Mouse (Mus musculus): ENCODE measurements around the gene AL607142.1. TPM values are rescaled to one million over a fixed set of nuclear protein-coding genes. Genes with fewer than 3 reads are reported as not detected.
A peak's percentile ranks its signal among the peaks of the same experiment; 100 is the strongest.

The AL607142.1 gene
- total RNA-seq, 2 experiments from 2014 or later: not detected

DNA sequence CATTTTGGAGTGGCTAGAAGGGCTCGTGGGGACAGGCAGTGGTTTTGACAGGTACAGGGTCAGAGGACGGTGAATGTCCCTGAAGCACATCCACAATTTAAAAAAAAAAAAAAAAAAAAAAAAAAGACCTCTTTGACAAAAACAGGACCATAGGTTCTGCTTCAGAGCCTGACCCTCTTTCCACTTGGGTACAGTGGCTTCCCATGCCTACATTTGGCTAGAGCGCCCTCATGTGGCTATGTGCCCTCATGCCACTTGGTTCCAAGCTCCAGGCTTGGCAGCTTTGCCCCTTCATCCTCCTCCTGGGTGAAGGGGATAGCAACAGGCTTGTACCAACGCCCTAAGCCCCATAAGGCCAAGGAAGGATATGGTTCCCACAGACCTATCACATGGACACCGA is 39.8 kb downstream of the AL607142.1 start:
- DNase-seq: peak; percentile 42

DNA sequence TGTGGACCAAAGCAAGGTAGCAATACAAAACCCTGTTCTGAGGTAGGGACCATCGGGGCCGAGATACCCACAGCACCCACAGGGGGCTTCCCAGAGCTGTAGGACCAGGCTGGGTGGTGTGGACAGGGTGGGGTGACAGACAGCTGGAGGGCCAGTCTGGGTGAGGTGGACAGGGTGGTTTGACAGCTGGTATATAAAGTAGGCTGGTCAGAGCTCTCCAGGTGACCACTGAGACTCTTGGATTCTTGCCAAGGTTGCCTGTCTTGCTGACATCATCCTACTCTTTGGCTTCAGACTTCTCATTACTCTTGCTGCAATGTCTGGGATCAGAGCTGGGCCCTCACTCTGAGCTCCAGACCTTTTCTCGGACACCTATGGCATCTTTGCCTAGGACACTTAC is 41.6 kb downstream of the AL607142.1 start:
- no peak for DNase-seq

GRCm38 (mm10) chr4:120107787-120108186 is 43.0 kb downstream of the AL607142.1 start:
- DNase-seq: no peak

- DNase-seq: no peak
These were observed 50.7 kb downstream of the AL607142.1 start for GRCm38 (mm10) chr4:120115516-120115915.

- DNase-seq: no peak
These were observed 51.5 kb downstream of the AL607142.1 start for GRCm38 (mm10) chr4:120116312-120116711.

GRCm38 (mm10) chr4:120120276-120120675 is 55.5 kb downstream of the AL607142.1 start:
- no peak for DNase-seq

GRCm38 (mm10) chr4:120124656-120125055 is 59.9 kb downstream of the AL607142.1 start:
- DNase-seq: no peak

DNA sequence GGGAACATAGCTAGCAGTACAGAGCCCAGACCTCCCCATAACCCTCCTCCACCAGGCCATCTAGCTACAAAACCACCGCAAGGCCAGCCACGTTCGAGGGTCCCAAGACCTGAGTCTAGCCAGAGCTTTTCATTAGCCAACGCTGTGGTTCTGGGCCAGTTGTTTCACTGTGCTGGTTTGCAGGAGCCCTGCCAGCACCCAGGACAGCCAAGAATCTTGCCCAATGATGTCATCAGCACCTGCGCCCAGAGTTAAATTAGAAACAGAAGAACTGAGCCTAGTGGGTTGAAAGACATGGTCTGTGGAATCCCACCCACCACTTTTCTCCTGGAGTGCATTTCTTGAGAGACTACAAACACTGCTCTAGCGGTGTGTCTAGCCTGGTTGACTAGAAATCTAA is 61.3 kb downstream of the AL607142.1 start:
- peak; percentile 65 for DNase-seq

GRCm38 (mm10) chr4:120127333-120127732 is 62.5 kb downstream of the AL607142.1 start:
- no peak for DNase-seq

GRCm38 (mm10) chr4:120128033-120128432 is 63.2 kb downstream of the AL607142.1 start:
- peak; percentile 70 for DNase-seq

DNA sequence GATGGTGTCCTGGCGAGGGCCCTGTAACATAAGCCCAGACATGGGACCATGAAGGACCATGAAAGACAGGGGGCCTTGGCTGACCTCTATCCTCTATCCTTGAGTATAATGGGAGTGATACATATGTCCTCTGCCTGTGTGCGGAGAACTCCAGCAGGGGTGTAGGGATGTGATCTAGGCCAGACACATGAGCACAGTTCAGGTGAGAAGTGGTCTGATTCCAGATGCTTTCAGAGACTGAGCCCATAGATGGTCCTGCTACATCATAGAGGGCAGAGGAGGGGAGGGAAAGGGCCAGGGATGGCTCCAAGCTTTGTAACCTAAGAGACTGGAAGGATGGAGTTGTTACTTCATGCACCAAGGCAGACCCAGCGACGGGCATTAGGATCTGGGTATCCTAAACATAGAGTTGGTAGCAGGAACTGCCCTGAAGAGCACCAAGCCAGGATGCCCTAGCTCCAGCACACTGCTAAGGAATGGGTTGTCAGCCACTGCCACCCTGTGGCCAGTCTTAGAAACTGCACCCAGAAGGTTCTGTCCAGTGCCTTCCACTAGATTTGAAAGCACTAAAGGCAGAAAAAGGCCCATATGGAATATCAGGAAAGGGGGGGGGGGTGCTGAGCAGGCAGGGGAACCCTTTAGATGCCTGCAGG is 64.6 kb downstream of the AL607142.1 start:
- DNase-seq: no peak

DNA sequence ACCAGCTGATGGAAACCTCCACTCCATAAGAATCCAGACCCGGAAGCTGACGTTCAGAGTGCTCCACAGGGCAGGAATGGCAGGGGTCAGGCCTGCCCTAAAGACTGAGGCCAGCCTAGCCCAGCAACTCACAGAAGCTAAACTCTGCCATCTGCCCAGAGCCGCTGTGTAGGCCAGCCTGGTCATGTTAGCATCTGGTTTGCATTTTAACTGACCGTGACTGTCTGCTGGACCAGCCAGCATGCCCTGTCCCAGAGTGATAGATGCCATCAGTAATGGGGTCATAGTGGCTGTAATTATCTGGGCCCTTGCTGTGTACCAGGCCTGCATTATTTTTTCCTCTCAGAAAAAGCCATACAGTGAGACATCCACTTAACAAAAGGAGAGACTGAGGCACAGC is 66.1 kb downstream of the AL607142.1 start:
- no peak for DNase-seq

DNA sequence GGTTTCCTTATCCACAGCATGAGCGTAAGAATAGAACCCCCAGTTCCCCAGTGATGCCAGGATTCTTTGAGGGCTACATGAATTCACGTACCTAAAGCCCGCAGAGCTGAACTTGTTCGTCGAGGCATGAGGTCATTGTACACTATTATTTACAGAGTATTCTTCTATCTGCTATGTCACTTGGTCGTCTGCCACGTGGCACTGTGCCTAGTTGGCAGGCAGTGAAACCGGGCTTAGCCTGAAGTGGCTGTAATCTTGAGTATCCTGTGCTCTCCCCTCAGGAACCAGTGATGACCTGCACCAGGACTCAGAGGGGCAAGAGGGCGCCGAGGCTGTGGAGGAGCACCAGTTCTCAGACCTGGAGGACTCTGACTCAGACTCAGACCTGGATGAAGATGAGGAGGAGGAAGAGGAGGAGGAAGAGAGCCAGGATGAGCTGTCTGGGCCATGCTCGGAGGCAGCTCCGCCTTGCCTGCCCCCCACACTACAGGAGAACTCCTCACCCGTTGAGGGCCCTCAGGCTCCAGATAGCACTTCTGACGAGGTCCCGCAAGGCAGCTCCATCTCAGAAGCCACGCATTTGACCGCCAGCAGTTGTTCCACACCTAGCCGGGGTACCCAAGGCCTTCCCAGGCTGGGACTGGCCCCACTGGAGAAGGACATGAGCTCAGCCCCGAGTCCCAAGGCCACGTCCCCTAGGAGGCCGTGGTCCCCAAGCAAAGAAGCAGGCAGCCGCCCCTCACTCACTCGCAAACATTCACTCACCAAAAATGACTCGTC is 66.8 kb downstream of the AL607142.1 start:
- DNase-seq: no peak

GRCm38 (mm10) chr4:120134223-120134622 is 69.4 kb downstream of the AL607142.1 start:
- DNase-seq: no peak

DNA sequence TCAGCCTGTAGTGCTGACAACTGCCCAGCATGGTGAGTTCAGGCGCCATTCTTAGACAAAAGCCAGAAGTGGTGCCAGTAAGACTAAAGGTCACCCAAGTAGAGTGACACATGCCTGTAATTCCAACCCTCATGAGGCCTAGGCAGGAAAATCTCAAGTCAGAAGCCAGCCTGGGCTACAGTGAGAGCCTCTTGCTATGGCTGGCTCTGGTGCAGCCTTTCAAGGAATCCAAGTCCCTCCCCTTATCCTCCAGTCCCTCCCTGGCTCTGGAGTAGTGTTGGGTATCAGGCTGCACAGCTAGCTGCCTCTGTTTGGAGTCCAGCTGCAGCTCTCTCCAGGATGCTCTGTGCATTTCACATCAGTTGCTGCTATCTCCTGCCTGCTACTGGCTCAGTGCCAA is 77.0 kb downstream of the AL607142.1 start:
- no peak for DNase-seq

GRCm38 (mm10) chr4:120142905-120143304 is 78.1 kb downstream of the AL607142.1 start:
- DNase-seq: peak; percentile 76

Other genes starting within 250 kb of the AL607142.1 start
- not detected for gene Edn2, start 96.2 kb downstream of the AL607142.1 start, total RNA-seq (2021)
- gene Foxo6, start 222.4 kb downstream of the AL607142.1 start, total RNA-seq (2021): 1 to 10 TPM; 7.0 to 8.9 TPM

Measured in gastrocnemius, postnatal 25 days (tissue).